Mouse (Mus musculus) forebrain, postnatal 0 days (tissue): ENCODE measurements around the gene Anxa7. TPM values are rescaled to one million over a fixed set of nuclear protein-coding genes. Genes with fewer than 3 reads are reported as not detected.

Source experiments
- ATAC-seq: fragments of 200-750 bp; cut with Nextera tagmentation; 2 replicates; pipeline ENCODE4 v1.8.0; 2017; ENCODE audit warnings: mild to moderate bottlenecking, moderate library complexity
- DNase-seq: peaks from one replicate; pipeline ENCODE4 v3.0.0-alpha.2; 2015
- H3K27ac ChIP-seq: fragments of 300-500 bp; sonication (generic); 2 replicates; pipeline ENCODE4 v1.5.1; 2014; ENCODE audit warnings: low read depth, mild to moderate bottlenecking, antibody characterized with exemption, low read length, moderate library complexity, mixed read lengths
- H3K27me3 ChIP-seq: fragments of 300-500 bp; sonication (generic); 2 replicates; pipeline ENCODE4 v1.6.1; 2014; ENCODE audit warnings: mild to moderate bottlenecking, low read length, mixed read lengths; ENCODE audit not compliant: insufficient read depth
- H3K36me3 ChIP-seq: fragments of 300-500 bp; sonication (generic); 2 replicates; pipeline ENCODE4 v1.6.1; 2014; ENCODE audit warnings: mild to moderate bottlenecking, moderate library complexity; ENCODE audit not compliant: insufficient read depth
- H3K4me1 ChIP-seq: fragments of 300-500 bp; sonication (generic); 2 replicates; pipeline ENCODE4 v1.6.1; 2014; ENCODE audit warnings: antibody characterized with exemption; ENCODE audit not compliant: insufficient read depth
- H3K4me2 ChIP-seq: fragments of 300-500 bp; sonication (generic); 2 replicates; pipeline ENCODE4 v1.6.1; 2014; ENCODE audit warnings: low read depth, mild to moderate bottlenecking, moderate library complexity
- H3K4me3 ChIP-seq: fragments of 300-500 bp; sonication (generic); 2 replicates; pipeline ENCODE4 v1.5.1; 2014; ENCODE audit warnings: low read depth, low read length, mixed read lengths
- H3K9ac ChIP-seq: fragments of 300-500 bp; sonication (generic); 2 replicates; pipeline ENCODE4 v1.6.1; 2014; ENCODE audit warnings: mild to moderate bottlenecking
- H3K9me3 ChIP-seq: fragments of 300-500 bp; sonication (generic); 2 replicates; pipeline ENCODE4 v1.6.1; 2016; ENCODE audit warnings: low read length
- CTCF ChIP-seq: sonication (generic); IDR thresholded peaks from 2 replicates; pipeline ENCODE4 v1.5.1; 2016; ENCODE audit warnings: antibody characterized with exemption, control low read depth, low read depth
- WGBS: fragments of 180-500 bp; shearing (Covaris S2); extraction: QIAGEN DNeasy Blood & Tissue Kit; methylation state at CpG from one replicate; pipeline ENCODE4 v1.1.7; 2014; 5-methylcytosine and 5-hydroxymethylcytosine counted together
- polyA plus RNA-seq: library from polyadenylated mRNA; unstranded; fragments of >200 nt; fragmentation: Nextera tagmentation; extraction: Ambion mirVana; gene quantifications from 2 replicates; pipeline ENCODE4 v1.2.1, GENCODE M21; 2015
- total RNA-seq: library from RNA; depleted of rRNA; stranded (reverse); fragments of >200 nt; gene quantifications from 2 replicates; pipeline ENCODE4 v1.2.3, GENCODE M21; 2014

Gene Anxa7
- total and polyA plus RNA-seq, 2 experiments from 2014 or later: 21.2 to 36.7 TPM

DNA sequence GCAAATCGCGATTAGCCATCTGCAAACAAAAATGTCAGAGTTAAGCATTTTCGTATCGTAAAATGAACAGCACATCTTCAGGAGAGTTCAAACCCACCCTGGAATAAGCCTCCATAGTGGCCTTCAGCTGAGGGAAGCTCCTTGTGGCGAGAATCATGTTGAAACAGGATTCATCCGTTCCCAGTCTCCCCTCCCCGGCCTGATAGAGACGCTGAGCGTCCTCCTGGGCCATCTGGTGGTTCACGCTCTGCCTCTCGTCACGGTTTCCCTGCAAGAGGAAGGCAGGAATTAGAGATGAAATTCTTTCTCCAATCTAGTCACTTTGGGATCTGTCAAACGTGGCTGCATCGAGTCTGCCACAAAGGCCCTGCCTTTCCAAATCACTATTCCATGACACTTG, 19.7 kb downstream of the Anxa7 start:
- DNase-seq (no peak), ATAC-seq (no peak)
- H3K4me1 ChIP-seq: no peaks in the 10 kb centered on the region
- no peak overlapping the region for H3K4me3 ChIP-seq
- no peaks in the 10 kb centered on the region for H3K9me3 ChIP-seq
- H3K27me3 ChIP-seq: no peaks in the 10 kb centered on the region
- H3K4me2 ChIP-seq: no peak overlapping the region
- no peak overlapping the region for H3K27ac ChIP-seq
- WGBS: 80% methylated on average over 14 of the region's 14 CpGs
- peaks cover 50% of the 10 kb centered on the region for H3K36me3 ChIP-seq
- no peak overlapping the region for H3K9ac ChIP-seq
- TF ChIP-seq CTCF: no peak

- H3K27ac ChIP-seq: no peak overlapping the region
- WGBS: 98% methylated on average over 9 of the region's 9 CpGs
- no peak overlapping the region for H3K4me2 ChIP-seq
- no peaks in the 10 kb centered on the region for H3K9me3 ChIP-seq
- H3K27me3 ChIP-seq: no peaks in the 10 kb centered on the region
- peaks cover 39% of the 10 kb centered on the region for H3K36me3 ChIP-seq
- TF ChIP-seq CTCF: no peak
- ATAC-seq (no peak), DNase-seq (no peak)
- no peak overlapping the region for H3K4me3 ChIP-seq
- no peaks in the 10 kb centered on the region for H3K4me1 ChIP-seq
- no peak overlapping the region for H3K9ac ChIP-seq
Measured at GRCm38 (mm10) chr14:20458378-20458777, 21.6 kb downstream of the Anxa7 start.

- H3K27me3 ChIP-seq: no peaks in the 10 kb centered on the region
- DNase-seq (no peak), ATAC-seq (no peak)
- H3K4me3 ChIP-seq: no peak overlapping the region
- 88% methylated on average over 5 of the region's 5 CpGs for WGBS
- peaks cover 2% of the 10 kb centered on the region; the same call in 1 of the 2 replicates for H3K36me3 ChIP-seq
- H3K9ac ChIP-seq: no peak overlapping the region
- H3K4me1 ChIP-seq: peaks cover 8% of the 10 kb centered on the region; the same call in 1 of the 2 replicates
- H3K9me3 ChIP-seq: no peaks in the 10 kb centered on the region
- TF ChIP-seq CTCF: no peak
- no peak overlapping the region for H3K4me2 ChIP-seq
- no peak overlapping the region for H3K27ac ChIP-seq
Measured at GRCm38 (mm10) chr14:20452929-20453328, 27.0 kb downstream of the Anxa7 start.

GRCm38 (mm10) chr14:20451765-20452331, 28.1 kb downstream of the Anxa7 start, which contains the start of gene Cfap70:
Gene Cfap70 (minus strand): TSS chr14:20452226.
- 2% methylated on average over 15 of the region's 15 CpGs for WGBS
- ATAC-seq: peak; percentile 81
- Histone ChIP-seq H3K27me3 (no peaks in the 10 kb centered on the region), H3K4me1 (peaks cover 8% of the 10 kb centered on the region; the same call in 1 of the 2 replicates), H3K9me3 (no peaks in the 10 kb centered on the region), H3K9ac (peak within 1 kb of the TSS; percentile 52), H3K27ac (peak within 1 kb of the TSS; percentile 79), H3K4me2 (peak within 1 kb of the TSS; percentile 66), H3K4me3 (peak within 1 kb of the TSS; percentile 43), H3K36me3 (0 out of 2 replicates have a peak, but pooled peaks cover 2% of the 10 kb centered on the region)
- no peak for TF ChIP-seq CTCF
- DNase-seq: peak; percentile 83

DNA sequence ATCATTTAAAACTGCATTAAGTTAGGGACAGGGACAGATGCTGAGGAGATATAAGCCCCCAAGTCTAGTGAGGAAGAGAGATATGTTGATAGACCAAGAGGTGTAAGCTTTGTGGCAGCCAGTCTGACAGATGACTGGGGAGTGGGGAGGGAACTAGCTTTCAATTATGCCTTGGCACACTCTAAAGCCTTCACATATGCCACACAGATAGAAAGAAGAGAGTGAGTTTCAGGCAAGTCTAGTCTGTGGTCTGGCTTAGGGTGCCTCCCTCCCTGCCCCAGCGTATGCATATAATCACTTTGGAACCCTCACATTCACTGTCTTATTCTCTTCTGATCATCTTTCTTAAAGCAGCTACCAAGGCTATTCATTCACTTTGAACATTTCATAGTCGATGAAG, 28.6 kb downstream of the Anxa7 start:
- H3K4me2 ChIP-seq: peak overlapping the region; percentile 66
- ATAC-seq: peak; percentile 78
- peak; percentile 52 for DNase-seq
- no peak for TF ChIP-seq CTCF
- H3K4me1 ChIP-seq: peaks cover 8% of the 10 kb centered on the region; the same call in 1 of the 2 replicates
- H3K9ac ChIP-seq: peak overlapping the region; percentile 52
- peak overlapping the region; percentile 43 for H3K4me3 ChIP-seq
- whole genome bisulfite sequencing: 7% methylated on average over 2 of the region's 2 CpGs
- no peaks in the 10 kb centered on the region for H3K36me3 ChIP-seq
- no peaks in the 10 kb centered on the region for H3K9me3 ChIP-seq
- no peaks in the 10 kb centered on the region for H3K27me3 ChIP-seq
- peak overlapping the region; percentile 79 for H3K27ac ChIP-seq

DNA sequence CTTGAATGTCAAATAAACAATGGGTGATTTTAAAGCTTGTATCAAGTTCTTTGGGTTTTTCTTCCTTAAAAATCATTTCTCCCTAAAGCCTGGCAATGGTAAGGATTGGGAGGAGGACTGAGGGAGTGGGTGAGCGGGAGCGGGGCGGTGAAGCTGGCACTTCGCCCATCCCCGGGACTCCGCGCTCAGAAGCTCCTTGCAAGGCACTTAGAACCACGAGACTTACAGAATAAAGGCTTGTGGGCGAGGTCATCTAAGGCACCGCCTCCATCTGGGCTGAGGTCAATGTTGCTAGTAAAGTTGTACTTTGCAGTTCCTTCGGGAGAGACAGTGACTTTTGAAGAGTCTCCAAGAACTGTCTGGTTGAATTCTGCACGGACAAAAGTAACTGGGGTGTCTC, 32.7 kb downstream of the Anxa7 start:
- no peak overlapping the region for H3K4me2 ChIP-seq
- no peak overlapping the region for H3K4me3 ChIP-seq
- no peaks in the 10 kb centered on the region for H3K27me3 ChIP-seq
- H3K4me1 ChIP-seq: peaks cover 8% of the 10 kb centered on the region; the same call in 1 of the 2 replicates
- no peak overlapping the region for H3K9ac ChIP-seq
- no peaks in the 10 kb centered on the region for H3K9me3 ChIP-seq
- no peak overlapping the region for H3K27ac ChIP-seq
- ATAC-seq: no peak
- WGBS: 45% methylated on average over 12 of the region's 12 CpGs
- no peaks in the 10 kb centered on the region for H3K36me3 ChIP-seq
- no peak for TF ChIP-seq CTCF
- DNase-seq: no peak

- TF ChIP-seq CTCF: no peak
- ATAC-seq: no peak
- H3K4me3 ChIP-seq: no peak overlapping the region
- no peaks in the 10 kb centered on the region for H3K9me3 ChIP-seq
- H3K27ac ChIP-seq: no peak overlapping the region
- H3K36me3 ChIP-seq: no peaks in the 10 kb centered on the region
- WGBS: 65% methylated on average over 17 of the region's 17 CpGs
- no peak for DNase-seq
- no peaks in the 10 kb centered on the region for H3K4me1 ChIP-seq
- H3K4me2 ChIP-seq: no peak overlapping the region
- H3K27me3 ChIP-seq: no peaks in the 10 kb centered on the region
- no peak overlapping the region for H3K9ac ChIP-seq
Measured at GRCm38 (mm10) chr14:20442252-20442651, 37.7 kb downstream of the Anxa7 start.
